Mouse (Mus musculus): ENCODE results near the gene Gm48551. TPM values are rescaled to one million over a fixed set of nuclear protein-coding genes. Genes with fewer than 3 reads are reported as not detected.

Gene Gm48551
- polyA plus RNA-seq, 1 experiment from 2014 or later, result 2.9 TPM

DNA sequence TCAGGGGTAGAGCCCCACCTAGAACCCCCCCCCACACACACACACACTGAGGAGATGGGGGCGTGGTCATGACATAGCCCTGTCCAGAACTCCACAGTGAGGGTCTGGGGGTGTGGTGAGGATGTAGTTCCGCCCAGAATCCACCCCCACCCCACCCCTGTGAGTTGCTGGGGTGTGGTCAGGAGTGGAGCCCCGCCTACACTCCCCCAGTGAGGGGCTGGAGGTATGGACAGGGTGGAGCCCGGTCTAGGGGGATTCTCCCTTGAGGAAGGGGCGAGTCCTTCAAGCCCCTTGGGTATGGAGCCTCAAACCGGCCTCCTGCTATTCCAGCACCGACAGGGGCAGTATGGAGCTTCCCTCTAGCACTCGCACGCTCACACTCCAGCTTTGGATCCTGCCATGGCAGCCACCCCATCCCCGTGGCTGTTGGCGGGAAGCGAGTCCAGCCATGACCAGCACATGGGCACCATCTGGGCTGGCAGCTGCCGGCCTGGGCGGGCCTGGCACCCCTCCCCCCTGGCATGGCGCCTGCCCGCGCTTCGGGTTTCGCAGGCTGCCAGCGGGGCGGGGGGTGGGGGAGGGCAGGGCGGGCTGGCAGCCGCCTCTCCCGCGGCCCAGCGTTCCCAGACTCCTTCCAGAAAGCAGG lies 32.4 kb downstream of the Gm48551 start:
- H3K27ac ChIP-seq, result peak overlapping the region; percentile 85
- H3K9ac ChIP-seq, result no peak overlapping the region
- 3% methylated on average over 26 of the region's 26 CpGs for WGBS
- ATAC-seq (ENCODE audit: insufficient read depth, low FRiP score, low read depth), result peak; percentile 72
- H3K4me3 ChIP-seq (replicated peaks), result peak overlapping the region; percentile 32
- H3K4me2 ChIP-seq, result peak overlapping the region; percentile 76
- H3K4me1 ChIP-seq, result peaks cover 75% of the 10 kb centered on the region
- H3K36me3 ChIP-seq, result 0 out of 2 replicates have a peak, but pooled peaks cover 5% of the 10 kb centered on the region
- no peaks in the 10 kb centered on the region for H3K27me3 ChIP-seq (replicated peaks)
- no peaks in the 10 kb centered on the region for H3K9me3 ChIP-seq

DNA sequence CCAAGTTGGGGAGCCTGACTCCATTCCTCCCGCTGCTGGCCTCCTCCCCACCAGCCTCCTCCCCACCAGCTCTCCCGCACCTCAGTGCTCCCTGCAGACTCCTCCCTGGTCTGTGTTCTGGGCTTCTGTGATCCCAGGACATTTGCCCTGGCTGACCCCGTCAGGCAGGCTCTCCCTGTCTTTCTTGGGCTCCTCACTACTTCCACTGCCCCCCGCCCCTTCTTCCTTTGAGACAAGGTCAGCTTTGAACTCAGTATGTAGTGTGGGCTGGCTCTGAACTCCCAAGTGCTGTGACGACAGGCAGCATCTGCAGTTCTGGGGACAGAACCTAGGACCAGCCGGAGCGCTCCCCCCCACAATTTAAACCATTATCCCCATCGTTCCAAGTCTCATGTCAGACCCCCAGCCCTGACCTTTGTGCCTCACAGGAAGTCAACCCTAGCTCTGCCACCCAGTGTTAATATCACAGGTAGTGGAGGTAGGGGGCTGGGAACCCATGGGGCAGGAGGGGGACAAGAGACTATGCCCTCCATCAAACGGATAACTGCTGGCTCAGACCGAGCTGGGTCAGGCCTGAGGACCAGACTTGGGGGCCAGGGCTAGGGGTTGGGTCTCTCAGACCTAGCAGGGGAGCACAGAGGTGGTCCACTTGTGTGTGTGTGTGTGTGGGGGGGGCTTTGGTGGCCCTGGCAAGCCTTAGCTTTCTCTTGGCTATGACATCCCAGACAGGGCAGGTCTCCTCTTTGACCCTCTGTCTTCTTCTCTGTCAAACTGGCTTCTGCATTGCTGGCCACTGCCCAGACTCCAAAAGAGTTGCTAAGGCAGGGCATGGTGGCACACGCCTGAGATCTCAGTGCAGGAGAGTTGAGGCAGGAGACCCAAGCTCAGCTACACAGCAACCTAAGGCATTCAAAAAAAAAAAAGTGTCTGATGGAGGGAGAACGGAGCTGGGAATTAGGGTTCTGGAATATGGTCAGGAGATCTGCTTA lies 33.3 kb downstream of the Gm48551 start:
- Histone ChIP-seq H3K9ac (peak overlapping the region; percentile 12; the same call in 1 of the 2 replicates), H3K9me3 (no peaks in the 10 kb centered on the region), H3K27me3 (replicated peaks) (no peaks in the 10 kb centered on the region), H3K27ac (peak overlapping the region; percentile 85), H3K4me3 (replicated peaks) (peak overlapping the region; percentile 32), H3K4me1 (peaks cover 67% of the 10 kb centered on the region), H3K4me2 (peak overlapping the region; percentile 76), H3K36me3 (0 out of 2 replicates have a peak, but pooled peaks cover 5% of the 10 kb centered on the region)
- no peak for ATAC-seq (ENCODE audit: insufficient read depth, low FRiP score, low read depth)
- 51% methylated on average over 12 of the region's 12 CpGs for WGBS

DNA sequence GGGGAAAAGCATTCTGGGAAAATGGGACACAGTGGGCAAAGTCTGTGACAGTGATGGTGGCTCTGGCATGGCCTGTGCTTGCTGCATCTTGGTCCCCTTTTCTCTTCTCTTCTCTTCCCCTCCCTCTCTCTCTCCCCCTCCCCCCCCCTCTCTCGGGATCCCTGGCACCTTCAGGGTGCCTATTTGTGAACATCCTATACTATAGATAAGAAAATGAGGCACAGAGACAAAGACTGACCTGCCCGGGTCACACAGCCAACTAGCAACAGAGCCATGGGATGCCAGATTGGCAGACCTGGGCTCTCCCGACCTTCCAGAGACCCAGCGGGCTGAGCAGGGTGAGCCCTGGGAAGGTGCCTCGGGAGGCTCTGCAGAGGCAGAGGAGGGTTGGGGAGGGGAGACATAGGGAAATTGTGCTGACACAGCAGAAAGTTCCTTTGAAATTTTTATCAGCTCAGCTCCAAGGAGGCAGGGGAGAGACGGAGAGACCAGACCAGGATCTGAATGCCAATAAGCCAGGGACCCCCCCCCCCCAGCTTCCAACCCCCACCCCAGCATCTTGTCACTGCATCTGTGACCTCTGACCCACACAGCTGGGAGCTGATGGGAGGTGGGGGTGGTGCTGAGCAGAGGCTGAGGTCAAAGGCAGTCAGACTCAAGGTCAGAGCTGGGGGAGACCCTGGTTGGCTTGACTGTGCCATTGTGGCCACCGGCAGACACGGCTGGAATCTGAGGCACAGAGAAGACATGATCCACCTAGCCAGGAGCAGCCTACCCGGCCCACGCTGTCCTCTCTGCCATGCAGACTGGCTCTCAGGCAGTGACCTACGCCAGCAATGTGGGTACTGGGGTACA lies 34.2 kb downstream of the Gm48551 start:
- Histone ChIP-seq H3K9me3 (no peaks in the 10 kb centered on the region), H3K36me3 (0 out of 2 replicates have a peak, but pooled peaks cover 5% of the 10 kb centered on the region), H3K9ac (no peak overlapping the region), H3K27me3 (replicated peaks) (no peaks in the 10 kb centered on the region), H3K4me2 (no peak overlapping the region), H3K4me1 (peaks cover 58% of the 10 kb centered on the region), H3K27ac (no peak overlapping the region), H3K4me3 (replicated peaks) (no peak overlapping the region)
- ATAC-seq (ENCODE audit: insufficient read depth, low FRiP score, low read depth), result no peak
- 54% methylated on average over 11 of the region's 11 CpGs for WGBS

DNA sequence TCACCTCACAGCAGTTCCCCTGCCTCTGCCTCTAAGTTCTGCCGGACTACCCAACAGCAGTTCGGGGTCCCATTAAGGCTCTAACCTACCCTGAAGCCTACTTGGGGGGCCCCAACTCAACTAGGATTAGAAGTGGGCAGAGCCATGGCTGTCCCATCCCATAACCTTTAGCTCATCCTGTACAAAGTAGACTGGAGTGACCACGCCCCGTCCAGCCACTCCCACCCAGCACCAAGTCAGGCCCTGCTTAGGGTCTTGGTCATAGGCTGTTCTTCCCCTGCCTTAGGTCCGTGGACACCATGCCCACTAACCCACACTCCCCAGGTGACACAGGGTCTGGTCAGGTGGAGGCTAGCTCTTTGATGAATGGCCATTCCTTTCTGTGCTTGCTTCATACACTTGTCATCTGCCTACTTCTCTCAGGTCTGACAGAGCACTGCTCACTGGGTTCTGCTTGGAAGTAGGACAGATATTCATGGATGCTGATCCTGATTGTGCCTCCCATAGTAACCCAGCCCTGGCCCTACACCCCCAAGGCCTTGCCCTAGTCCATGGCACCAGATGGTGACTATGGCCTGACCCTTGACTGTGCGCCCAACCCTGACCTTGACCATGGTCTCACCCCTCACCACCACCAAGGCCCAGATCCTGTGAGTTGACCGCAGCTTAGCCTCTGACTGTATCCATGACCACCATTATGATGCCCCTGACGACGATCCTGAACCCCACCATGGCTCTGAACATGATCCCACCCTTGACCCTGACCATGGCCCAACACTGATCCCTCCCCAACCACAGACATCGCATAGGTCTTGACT lies 35.1 kb downstream of the Gm48551 start:
- no peak overlapping the region for H3K9ac ChIP-seq
- no peak overlapping the region for H3K27ac ChIP-seq
- peaks cover 58% of the 10 kb centered on the region for H3K4me1 ChIP-seq
- no peak for ATAC-seq (ENCODE audit: insufficient read depth, low FRiP score, low read depth)
- H3K9me3 ChIP-seq, result no peaks in the 10 kb centered on the region
- no peaks in the 10 kb centered on the region for H3K27me3 ChIP-seq (replicated peaks)
- H3K4me2 ChIP-seq, result no peak overlapping the region
- WGBS, result 91% methylated on average over 10 of the region's 10 CpGs
- 0 out of 2 replicates have a peak, but pooled peaks cover 5% of the 10 kb centered on the region for H3K36me3 ChIP-seq
- no peak overlapping the region for H3K4me3 ChIP-seq (replicated peaks)

DNA sequence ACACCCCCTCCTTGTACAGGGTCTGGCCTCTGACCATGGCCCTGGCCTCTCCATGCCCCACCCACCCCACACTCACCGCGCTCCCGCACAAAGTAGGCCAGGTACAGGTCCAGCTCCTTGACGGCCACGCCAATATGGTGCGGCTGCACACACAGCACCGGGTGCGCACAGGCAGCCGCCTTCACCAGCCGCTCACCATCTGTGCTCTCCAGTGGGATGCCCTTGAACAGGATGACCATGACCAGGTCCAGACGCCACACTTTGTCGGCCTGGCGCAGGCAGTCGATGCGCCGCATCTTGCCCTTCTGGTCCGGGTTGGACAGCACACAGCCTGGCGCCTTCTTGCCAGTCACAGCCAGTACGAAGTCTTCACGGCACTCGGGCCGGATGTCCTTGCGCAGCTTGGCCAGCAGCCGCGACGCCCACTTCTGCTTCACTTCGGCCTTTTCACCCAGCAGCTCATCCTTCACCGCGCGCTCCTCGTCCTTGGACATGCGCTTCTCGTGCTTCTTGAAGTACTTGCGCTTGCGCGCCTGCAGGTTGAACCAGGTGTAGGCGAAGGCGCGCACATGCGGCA lies 36.0 kb downstream of the Gm48551 start:
- peaks cover 57% of the 10 kb centered on the region for H3K4me1 ChIP-seq
- no peak overlapping the region for H3K27ac ChIP-seq
- no peak overlapping the region for H3K4me3 ChIP-seq (replicated peaks)
- no peak overlapping the region for H3K9ac ChIP-seq
- no peak for ATAC-seq (ENCODE audit: insufficient read depth, low FRiP score, low read depth)
- WGBS, result 87% methylated on average over 40 of the region's 40 CpGs
- 0 out of 2 replicates have a peak, but pooled peaks cover 5% of the 10 kb centered on the region for H3K36me3 ChIP-seq
- H3K9me3 ChIP-seq, result no peaks in the 10 kb centered on the region
- H3K27me3 ChIP-seq (replicated peaks), result no peaks in the 10 kb centered on the region
- no peak overlapping the region for H3K4me2 ChIP-seq

DNA sequence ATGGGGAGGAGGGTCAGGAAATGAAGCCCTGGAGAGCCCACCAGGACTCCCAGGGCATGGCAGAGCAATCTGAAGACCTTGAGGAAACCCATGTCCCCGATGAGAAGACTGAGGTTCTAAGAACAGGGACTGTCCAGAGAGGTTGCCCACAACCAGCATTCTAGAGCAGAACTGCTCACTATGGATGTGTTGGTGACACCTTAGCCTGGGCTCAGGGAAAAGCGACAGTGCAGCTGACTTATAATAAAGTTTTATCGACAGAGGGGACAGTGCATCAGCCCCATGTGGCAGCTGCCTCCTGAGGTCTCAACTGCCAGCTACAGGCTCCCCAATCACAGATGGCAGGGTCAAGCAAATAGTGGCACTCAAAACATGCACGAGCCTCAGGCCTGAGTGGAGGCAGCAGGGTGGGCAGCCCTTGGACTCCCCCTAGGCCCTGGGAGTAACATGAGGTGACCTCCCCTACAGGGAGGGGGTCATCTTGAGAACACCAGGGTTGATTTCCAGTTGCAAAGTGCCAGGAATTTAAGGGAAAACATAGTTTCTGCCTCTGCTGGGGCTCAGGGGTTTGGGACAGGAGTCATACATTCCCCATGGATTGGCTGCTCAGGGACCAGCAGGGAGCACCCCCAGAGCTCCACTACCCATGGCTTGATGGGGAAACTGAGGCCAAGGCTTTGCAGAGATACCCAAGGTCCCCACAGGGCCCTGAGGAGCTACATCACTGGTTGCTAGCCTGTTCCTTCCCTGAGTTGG lies 37.0 kb downstream of the Gm48551 start:
- Histone ChIP-seq H3K27ac (no peak overlapping the region), H3K36me3 (0 out of 2 replicates have a peak, but pooled peaks cover 5% of the 10 kb centered on the region), H3K9me3 (no peaks in the 10 kb centered on the region), H3K4me1 (peaks cover 52% of the 10 kb centered on the region), H3K4me2 (no peak overlapping the region), H3K4me3 (replicated peaks) (no peak overlapping the region), H3K9ac (no peak overlapping the region), H3K27me3 (replicated peaks) (no peaks in the 10 kb centered on the region)
- WGBS, result 77% methylated on average over 4 of the region's 4 CpGs
- ATAC-seq (ENCODE audit: insufficient read depth, low FRiP score, low read depth), result no peak

DNA sequence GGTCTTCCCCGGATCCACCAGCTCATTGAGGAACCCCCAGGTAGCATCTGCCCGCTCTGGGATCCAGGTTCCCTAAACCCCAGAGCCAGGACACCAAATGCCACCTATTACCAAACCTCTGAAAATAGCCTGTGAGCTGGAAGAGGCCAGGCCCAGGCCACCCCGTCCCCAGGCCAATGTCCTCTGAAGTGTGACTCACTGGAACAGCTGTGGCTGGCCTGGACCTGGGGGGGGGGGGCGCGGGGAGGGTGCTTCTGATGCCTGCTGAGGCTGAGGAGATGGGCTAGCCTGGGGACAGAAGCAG lies 37.5 kb downstream of the Gm48551 start:
- Histone ChIP-seq H3K27ac (no peak overlapping the region), H3K4me2 (no peak overlapping the region), H3K4me1 (peaks cover 47% of the 10 kb centered on the region), H3K9me3 (no peaks in the 10 kb centered on the region), H3K27me3 (replicated peaks) (no peaks in the 10 kb centered on the region), H3K9ac (no peak overlapping the region), H3K36me3 (0 out of 2 replicates have a peak, but pooled peaks cover 5% of the 10 kb centered on the region), H3K4me3 (replicated peaks) (no peak overlapping the region)
- 83% methylated on average over 5 of the region's 5 CpGs for WGBS
- no peak for ATAC-seq (ENCODE audit: insufficient read depth, low FRiP score, low read depth)

DNA sequence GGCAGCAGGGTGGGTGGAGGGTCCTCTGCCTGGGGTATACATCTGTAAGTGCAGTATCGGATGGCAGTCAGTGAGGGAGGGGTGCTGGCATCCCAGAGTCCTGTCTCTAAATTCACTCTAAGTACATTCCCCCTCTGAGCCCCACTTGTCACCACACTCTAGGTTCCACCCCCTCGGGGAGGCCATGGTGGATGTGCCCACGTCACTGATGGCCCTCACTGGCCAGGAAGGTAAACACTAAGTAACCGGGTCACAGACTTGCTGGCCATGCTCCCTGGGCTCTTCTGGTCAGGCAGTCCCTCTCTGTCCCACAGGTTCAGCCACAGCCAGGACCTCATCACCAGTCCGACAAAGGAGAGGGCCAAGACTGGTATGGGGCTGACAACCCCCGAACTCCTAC lies 37.9 kb downstream of the Gm48551 start:
- Histone ChIP-seq H3K4me1 (peaks cover 44% of the 10 kb centered on the region), H3K4me3 (replicated peaks) (no peak overlapping the region)
- 67% methylated on average over 6 of the region's 6 CpGs for WGBS

DNA sequence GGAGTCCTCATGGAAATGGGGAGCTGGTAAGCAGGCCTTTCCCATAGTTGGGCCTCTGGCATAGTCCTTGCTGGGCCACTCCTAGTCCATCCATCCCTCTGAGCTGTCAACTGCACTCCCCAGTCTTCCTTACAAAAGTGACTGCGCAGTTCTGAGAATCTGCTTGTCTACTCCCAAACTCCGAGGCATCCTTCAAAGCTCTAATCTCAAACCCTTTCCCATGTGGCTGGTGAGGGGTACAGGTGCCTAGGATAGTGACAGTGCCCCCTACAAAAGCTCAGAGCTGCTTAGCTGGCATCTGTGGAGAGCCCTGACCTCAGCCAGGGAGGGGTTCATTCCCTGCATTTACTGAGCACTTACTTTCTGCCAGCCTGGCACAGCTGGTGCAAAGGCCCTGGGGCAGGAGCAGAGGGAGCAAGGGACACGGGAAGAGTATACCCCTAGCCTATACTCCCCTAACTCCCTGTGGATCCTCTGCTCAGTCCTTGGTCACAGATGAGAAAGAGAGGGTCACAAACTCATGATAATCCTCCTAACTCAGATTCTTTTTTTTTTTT lies 38.5 kb downstream of the Gm48551 start:
- Histone ChIP-seq H3K27me3 (replicated peaks) (no peaks in the 10 kb centered on the region), H3K9ac (no peak overlapping the region), H3K4me2 (no peak overlapping the region), H3K4me1 (peaks cover 42% of the 10 kb centered on the region), H3K9me3 (no peaks in the 10 kb centered on the region), H3K4me3 (replicated peaks) (no peak overlapping the region), H3K27ac (no peak overlapping the region), H3K36me3 (0 out of 2 replicates have a peak, but pooled peaks cover 5% of the 10 kb centered on the region)
- ATAC-seq (ENCODE audit: insufficient read depth, low FRiP score, low read depth), result no peak
- WGBS, result 81% methylated on average over 3 of the region's 3 CpGs

More for the DNA sequence above, 37.9 kb downstream of the Gm48551 start:
- ATAC-seq (ENCODE audit: insufficient read depth, low FRiP score, low read depth), result no peak
- Histone ChIP-seq H3K9me3 (no peaks in the 10 kb centered on the region), H3K36me3 (0 out of 2 replicates have a peak, but pooled peaks cover 5% of the 10 kb centered on the region), H3K27ac (no peak overlapping the region), H3K9ac (no peak overlapping the region), H3K27me3 (replicated peaks) (no peaks in the 10 kb centered on the region), H3K4me2 (no peak overlapping the region)

Data from stomach, embryonic 15.5 days (tissue).